Mouse (Mus musculus): Measurements from ENCODE around the gene Tbrg4.

DNA sequence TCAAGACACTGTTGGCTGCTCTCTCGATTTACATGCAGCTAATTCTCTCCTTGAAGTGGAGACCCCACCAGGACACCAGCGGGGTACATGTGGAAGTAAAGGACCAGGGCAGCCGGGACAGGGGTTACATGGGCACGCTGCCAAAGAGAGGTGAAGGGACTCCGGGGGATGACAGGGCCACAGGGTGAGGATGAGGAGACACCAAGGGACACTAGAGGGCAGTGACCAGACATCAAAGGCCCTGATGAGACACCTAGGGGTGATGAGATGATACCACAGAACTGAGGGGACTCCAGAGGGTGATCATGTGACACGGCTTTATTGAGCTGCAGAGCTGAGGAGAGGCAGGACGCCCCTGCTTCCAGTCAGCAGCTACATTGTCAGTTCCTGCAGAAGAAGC lies 28.3 kb downstream of the Tbrg4 start:
- TF ChIP-seq GATA1 (IDR thresholded peaks at IDR 0.05; ENCODE audit: low read length) (no peak), TAL1 (IDR thresholded peaks at IDR 0.05; ENCODE audit: low read length) (no peak)

All from erythroblast, embryonic 14.5 days (primary cell).